Mouse (Mus musculus): Measurements from ENCODE around the gene Selenon. TPM values are rescaled to one million over a fixed set of nuclear protein-coding genes. Genes with fewer than 3 reads are reported as not detected.

Gene Selenon
- polyA plus RNA-seq, 1 experiment = 5.3 TPM

DNA sequence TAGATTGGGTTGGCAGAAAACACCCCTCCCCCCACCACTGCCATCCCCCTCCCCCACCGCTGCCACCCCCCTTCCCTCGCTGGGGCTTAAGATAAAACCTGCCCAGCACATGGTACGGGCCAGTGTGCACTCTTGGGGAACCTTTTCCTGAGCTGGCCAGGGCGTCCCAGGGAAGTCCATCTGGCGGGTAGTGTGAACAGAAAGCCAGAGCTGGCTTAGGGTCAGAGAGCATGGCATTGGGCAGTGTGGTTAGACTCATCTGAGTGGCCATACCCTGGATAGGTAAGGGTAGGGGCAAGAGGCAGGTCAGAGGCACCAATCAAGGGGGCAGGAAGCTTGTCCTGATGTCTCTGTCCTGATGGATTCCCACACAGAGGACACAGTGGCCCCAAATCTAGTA is 27.7 kb upstream of the Selenon start:
- DNase-seq (ENCODE audit: low read depth, low spot score) = no peak
- 50% methylated on average over 5 of the region's 5 CpGs for WGBS

DNA sequence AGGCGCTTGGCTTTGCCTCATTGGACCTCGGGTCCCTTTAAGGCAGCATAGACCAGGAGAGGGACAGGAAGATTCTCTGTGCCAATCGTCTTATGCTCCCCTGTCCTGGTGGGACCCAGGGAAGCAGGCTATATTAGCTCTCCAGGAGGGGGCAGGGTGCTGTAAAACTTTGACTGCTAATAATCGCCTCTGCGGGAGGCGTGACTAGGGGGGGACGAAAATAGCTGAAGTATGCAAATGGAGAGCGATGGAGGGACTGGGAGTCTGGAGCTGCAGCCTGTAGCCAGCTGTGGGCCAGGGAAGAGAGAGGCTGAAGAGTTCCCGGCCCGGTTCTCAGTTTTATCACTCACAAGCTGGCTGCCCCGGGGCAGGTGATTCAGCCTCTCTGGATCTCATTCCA is 27.2 kb upstream of the Selenon start:
- DNase-seq (ENCODE audit: low read depth, low spot score) = no peak
- WGBS = 17% methylated on average over 11 of the region's 11 CpGs

DNA sequence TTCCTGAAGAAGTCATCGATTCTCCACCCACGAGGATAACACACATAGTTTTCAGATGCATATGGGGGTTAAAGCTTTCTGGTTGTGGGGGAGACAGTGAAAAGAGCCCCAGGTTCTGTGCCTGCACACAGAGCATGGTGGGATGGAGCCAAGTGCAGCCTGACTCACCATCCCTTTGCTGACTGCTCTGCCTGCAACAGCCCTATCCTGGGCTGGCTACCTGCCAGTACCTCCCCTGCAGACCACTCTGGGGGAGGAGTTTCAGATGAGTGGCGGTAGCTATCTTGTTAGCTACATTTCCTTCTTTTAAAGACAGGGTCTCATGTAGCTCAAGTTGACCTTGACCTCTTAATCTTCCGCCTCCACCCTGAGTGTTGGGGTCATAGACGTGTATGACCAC is 26.4 kb upstream of the Selenon start:
- 59% methylated on average over 5 of the region's 5 CpGs for WGBS

DNA sequence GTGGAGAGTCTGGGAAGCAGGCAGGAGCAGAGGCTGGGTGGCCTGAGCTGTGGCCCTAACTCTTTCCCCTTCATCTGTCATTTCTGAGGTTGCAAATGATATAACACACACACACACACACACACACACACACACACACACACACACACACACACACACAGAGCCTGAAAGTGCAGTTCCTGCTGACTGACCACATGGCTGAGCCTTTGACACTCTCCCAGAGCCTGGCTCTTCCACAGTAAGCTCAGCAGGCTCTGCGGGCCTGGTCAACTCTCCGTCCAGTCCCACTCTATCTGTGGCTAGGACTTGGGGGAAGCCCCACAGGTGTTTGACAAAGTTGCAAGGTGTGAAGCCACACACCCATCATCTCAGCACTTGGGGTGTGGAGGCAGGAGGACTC is 25.3 kb upstream of the Selenon start:
- DNase-seq (ENCODE audit: low read depth, low spot score) = no peak
- WGBS = 97% methylated on average over 2 of the region's 2 CpGs

More for the DNA sequence above, 26.4 kb upstream of the Selenon start:
- DNase-seq (ENCODE audit: low read depth, low spot score) = no peak

DNA sequence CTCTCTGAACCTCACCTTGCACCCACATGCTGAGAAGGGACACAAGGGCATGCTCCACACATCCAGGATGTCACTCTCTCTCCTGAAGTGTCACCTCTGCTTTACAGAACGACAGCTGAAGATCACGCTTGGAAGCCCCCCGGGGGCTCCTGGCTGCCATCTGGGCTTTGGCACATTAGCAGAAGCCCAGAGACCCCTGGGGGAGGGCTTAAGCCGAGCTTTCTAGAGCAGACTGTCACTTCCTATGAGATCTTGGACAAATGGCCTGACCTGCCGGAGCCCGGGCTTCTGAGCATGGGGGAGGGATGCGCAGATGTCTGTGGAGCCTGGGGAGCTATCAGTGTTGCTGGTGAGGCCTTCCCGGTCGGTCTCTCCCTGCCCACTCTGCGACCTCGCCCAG is 23.5 kb upstream of the Selenon start:
- WGBS = 81% methylated on average over 11 of the region's 11 CpGs
- DNase-seq (ENCODE audit: low read depth, low spot score) = no peak

DNA sequence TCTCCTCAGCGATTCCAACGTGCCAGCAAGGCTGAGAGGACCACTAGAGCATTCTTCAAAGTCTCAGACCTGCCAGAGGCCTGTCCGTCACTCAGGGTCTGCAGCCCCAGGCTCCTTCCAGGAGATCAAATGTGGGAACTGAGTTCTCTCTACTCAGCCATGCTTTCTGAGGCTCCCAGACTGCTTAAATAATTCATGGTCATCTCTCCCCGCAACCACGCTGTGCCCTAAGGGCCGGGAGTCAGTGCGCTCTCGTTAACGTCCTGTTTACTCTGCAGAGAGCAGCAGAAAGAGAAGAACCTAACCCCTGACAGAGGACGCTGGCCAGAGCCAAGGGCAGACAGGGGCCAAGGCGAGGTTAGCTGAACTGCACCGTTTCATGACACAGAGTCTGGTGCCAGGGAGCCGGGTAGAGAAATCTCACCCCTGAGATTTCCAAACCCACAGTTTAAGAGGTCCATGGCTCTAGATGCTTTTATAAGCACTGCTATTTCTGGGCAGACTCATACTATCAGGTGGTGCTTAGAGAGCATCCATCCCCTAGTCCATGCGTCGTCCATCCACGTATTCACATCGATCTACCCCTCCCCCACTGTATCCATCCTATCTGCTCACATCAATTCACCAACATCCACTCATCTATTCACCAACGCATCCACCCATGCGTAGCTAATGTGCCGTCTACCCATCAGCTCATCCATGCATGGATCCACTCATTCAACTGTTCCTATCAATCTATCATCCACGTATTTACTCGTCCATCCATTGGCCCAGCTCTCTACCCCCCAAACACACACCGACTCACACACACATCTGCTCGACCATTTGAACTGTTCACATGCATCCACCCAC is 20.7 kb upstream of the Selenon start:
- DNase-seq (ENCODE audit: low read depth, low spot score) = no peak
- WGBS = 78% methylated on average over 24 of the region's 24 CpGs

DNA sequence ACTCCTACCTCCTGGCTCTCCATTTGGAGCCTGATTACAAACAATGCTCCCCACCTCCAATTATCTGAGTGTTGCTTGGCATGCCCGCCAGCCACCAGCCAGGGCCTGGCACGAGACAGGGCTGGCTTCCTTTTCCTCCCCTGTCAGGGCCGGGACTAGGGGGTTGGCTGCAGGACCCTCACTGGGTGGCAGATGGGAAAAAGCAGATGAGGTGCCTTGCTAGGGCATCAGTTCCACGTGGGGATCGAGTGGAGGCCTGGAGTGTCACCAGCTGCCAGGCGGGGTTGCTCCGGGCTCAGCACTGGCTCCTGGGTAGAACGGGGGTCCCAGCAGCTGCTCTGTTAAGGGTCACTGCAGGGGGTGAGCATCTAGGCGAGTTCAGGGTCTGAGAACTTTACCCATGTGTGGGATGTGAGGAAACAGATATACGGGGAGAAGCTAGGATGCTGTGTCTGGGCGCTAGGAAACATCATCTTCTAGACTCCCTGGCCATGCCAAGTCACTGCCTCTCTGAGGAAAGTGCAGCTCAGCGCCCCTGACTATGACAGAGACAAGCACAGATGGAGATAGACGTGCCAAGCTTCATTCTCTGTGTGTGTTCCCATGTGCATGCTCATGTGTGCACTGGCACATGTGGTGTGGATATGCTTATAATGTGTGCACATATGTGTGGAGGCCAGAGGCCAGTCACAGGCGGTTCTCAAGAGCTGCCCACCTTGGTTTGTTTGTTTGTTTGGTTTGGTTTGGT is 18.9 kb upstream of the Selenon start:
- WGBS = 85% methylated on average over 14 of the region's 14 CpGs
- no peak for DNase-seq (ENCODE audit: low read depth, low spot score)

DNA sequence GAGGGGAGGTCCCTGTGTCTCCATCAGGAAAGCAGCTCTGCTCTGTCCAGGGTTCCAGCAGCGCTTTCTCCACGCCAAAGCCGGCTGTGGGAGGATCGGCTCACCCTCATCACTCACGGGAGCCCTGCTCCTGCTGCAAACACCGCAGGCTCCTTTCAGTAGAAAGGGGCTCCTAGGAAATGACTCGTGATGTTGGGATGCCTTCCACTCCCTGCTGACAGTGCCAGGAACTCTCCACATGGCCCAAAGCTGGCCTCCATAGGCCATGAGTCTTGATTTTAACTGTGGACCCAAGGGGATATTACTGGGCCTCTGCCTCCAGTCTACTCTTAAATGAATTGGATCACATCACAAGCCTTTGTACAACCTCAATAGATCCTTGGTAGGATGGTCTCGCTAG is 17.9 kb upstream of the Selenon start:
- no peak for DNase-seq (ENCODE audit: low read depth, low spot score)
- WGBS = 84% methylated on average over 8 of the region's 8 CpGs

DNA sequence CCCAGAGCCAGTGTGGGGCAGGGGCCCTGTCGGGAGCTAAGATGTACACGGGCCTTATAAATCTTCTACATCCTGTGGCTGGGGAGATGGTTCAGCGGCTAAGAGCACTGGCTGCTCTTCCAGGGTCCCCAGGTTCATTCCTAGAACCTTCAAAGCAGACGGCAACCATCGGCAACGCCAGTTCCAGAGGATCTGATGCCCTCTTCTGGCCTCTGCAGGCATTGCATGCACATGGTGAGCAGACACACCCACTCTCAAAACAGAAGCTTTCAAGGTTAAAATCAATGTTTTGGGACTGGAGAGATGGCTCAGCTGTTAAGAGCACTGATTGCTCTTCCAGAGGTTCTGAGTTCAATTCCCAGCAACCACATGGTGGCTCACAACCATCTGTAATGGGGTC is 17.2 kb upstream of the Selenon start:
- 89% methylated on average over 6 of the region's 6 CpGs for WGBS
- no peak for DNase-seq (ENCODE audit: low read depth, low spot score)

DNA sequence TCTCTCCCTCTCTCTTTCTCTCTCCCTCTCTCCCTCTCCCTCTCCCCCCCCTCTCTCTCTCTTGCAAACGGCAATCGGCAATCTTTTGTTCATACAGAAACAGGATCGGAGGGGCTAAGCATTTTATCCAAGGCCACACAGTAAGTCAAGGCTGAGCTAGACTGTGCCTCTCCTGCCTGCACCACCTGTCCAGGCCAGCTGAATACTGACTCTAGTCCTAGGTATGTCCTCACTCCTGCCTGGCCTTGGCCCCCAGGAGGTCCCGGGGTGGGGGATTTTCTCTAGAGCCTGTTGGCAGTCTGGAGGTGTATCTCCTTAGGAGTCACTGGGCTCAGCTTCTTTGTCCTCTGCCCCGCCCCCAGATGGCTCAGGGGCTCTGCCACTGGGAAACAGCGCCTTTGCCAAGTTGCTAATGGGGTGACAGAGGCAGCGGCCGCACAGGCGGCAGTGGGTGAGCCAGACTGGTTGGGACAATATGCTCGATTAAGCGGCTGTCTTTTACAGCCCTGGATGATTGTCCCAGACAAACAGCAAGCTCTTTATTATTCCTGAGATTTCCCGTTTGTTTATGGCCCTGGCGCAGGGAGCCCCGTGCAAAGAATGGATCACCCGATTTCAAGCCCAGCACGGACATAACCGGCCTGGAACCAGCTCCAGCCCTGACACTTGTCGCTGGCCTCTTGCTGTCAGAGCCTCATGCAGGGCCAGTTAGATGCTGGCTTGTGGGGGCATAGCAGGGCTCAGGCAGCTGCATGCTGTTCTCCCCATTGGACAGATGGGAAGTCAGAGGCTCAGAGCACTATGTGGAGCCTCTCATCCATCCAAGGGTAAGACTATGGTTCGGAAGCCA is 15.6 kb upstream of the Selenon start:
- DNase-seq (ENCODE audit: low read depth, low spot score) = no peak
- WGBS = 29% methylated on average over 19 of the region's 19 CpGs

DNA sequence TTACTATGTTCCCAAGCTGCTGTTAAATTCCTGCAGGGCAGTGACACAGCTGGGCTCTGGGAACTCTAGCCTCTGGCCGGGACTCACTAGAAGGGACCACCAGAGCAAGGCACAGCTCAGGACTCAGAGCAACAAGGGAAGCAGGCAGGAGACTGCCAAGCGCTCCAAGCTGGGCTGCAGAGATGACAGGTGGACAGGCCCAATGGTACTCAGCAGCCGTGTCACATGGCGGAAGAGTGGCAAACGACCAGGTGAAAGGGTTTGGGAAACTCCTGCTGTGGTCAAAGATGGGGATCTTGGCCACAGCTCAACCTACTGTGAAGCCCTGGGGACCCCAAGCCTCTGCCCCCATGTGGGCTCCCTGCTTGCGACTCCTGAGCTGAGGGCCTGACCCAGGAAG is 12.1 kb upstream of the Selenon start:
- no peak for DNase-seq (ENCODE audit: low read depth, low spot score)
- WGBS = 87% methylated on average over 6 of the region's 6 CpGs

DNA sequence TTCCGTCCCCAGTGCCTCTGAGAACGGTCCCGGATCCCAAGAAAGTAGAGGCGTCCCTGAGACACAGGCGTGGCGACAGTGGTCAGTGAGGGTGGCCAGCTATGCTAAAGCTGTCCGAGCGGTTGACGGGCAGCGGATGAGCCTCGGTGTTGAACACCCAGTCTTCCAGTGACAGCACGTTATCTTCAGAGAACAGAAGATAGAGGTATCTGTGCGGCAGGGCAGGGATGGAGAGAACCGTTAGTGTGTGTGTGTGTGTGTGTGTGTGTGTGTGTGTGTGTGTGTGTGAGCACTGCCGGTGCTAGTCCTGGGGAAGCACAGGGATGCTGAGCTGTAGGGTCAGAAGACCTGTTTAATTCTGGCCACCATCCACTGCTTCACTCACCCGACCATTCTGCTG is 11.7 kb upstream of the Selenon start:
- 92% methylated on average over 16 of the region's 16 CpGs for WGBS
- no peak for DNase-seq (ENCODE audit: low read depth, low spot score)

DNA sequence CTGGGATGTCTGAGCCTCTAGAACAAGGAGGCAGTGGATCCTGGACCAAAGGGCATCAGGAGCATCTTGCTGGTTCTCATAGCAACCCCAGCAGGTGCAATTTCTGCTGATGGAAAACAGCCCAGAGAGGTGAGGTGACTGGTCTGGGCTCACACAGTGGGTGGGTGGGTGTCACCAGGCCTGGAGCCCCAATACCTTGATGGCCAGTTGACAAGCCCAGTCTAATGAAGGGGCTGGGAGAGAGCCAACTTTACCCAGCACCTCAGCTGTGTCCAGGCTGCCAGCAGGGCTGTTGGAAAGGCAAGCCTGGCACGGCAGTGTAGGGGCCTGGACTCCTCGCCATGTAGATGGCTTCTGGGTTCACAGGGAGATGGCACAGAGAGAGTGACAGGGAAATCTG is 10.0 kb upstream of the Selenon start:
- DNase-seq (ENCODE audit: low read depth, low spot score) = no peak
- 84% methylated on average over 2 of the region's 2 CpGs for WGBS

DNA sequence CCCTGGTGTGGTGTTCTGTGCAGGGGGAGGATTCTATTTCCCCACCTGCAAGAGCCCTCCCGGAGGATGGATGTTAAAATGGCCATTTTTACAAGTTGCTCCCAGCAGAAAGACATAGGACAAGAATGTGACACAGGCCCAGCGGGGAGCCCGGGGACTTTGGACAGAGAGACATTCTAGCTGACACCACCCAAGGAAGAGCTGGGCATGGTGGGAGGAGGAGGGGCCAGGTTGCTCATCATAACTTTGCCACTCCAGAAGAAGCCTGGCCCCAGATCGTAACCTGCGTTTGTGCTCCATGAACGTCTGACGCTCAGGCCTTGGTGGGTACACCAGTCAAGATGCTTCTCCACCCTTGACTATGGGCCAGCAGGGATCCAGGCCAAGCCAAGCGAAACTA is 8.7 kb upstream of the Selenon start:
- WGBS = 67% methylated on average over 8 of the region's 8 CpGs
- DNase-seq (ENCODE audit: low read depth, low spot score) = no peak

DNA sequence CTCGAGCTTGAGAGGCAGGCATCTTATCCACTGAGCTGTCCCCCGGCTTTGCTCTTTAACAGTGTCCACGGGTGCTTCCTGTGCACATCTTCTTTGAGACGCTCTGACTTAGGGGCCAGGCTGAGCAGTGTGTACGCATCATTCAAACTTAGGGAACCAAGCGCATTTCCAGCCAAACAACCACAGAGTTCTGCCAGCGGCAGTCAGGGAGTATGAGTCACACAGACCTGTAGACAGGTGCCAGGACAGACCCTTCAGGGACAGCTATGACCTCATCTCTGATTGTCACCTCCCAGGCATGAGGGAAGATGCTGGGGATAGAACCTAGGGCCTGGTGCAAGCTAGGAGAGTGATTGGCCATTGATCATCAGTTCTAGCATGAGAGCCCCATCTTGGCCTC is 7.2 kb upstream of the Selenon start:
- 75% methylated on average over 7 of the region's 7 CpGs for WGBS
- DNase-seq (ENCODE audit: low read depth, low spot score) = no peak

DNA sequence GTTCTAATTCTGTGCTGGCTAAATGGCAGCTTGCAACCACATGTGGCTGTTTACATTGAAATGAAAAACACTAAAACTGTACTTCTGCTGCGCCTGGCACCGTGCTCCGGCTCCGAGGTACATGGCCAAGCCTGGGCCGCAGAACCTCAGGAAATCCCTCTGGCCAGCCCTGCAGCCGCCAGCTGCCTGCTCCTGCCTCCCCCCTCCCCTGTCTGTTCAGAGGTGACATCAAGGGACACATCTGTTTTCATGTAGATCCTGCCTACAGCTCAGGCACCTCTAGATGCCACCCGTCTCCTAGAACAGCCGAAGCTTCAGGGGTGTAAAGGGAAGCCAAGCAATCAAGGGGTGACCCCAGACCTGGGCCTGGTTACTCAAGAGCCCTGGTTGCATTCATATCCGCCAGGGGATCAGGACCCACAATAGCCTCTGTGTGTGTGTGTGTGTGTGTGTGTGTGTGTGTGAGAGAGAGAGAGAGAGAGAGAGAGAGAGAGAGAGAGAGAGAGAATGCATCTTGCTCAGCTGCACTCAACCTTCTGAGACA is 6.7 kb upstream of the Selenon start:
- no peak for DNase-seq (ENCODE audit: low read depth, low spot score)
- WGBS = 65% methylated on average over 9 of the region's 9 CpGs

DNA sequence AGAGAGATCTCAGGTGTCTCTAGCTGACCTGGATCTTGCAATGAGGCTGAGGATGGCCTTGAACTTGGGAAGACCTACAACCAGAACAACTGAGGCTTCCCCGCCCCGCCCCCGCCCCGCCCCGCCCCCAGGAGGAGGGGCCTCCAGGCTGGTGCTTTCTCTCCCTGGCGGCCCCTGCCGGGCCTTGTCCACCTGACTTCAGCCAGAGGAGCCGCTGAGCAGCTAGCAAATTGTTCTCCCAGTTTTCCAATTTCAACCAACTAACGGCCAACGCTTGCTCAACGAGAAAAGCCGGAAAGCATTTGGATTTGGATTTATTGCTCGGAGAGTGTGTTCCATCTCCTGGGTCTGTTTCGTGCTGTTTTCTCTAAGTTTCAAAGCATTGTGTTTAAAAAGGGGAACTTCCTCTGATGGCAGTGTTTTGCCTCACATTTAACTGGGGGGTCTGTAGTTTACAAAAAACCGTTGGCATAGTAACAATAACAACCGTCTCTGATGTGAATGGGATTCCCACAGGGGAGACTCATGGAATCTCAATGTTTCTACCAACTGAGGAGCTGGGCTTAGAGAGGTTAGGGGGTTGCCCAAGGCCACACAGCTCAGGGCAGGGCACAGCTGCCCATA is 5.8 kb upstream of the Selenon start:
- 23% methylated on average over 16 of the region's 16 CpGs for WGBS
- no peak for DNase-seq (ENCODE audit: low read depth, low spot score)

DNA sequence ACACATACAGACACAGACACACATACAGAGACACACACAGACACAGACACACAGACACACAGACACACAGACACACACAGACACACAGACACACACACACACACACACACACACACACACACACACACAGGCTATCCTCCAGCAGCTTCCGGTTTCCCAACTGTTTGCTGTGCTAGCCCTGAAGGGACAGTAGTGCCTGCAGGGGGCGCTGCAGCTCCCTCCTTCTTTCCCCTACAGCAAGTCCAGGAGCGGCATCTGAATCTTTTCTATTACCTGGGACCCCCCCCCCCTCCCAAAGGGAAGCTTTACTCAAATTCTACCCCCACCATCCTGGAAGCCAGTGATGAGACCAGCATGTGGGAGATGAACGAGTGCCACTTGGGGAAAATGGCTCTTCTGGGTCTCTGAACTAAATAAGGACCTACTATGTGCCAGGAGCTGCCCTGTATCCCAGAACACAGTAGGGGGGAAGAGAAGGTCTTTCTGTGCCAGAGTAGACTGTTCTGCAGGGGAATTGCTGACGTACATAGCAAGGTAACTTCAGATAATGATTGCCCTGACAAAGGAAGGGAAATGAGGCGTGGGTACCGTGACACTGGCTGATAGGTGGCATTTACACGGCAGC is 4.1 kb upstream of the Selenon start:
- DNase-seq (ENCODE audit: low read depth, low spot score) = no peak
- 69% methylated on average over 8 of the region's 8 CpGs for WGBS

DNA sequence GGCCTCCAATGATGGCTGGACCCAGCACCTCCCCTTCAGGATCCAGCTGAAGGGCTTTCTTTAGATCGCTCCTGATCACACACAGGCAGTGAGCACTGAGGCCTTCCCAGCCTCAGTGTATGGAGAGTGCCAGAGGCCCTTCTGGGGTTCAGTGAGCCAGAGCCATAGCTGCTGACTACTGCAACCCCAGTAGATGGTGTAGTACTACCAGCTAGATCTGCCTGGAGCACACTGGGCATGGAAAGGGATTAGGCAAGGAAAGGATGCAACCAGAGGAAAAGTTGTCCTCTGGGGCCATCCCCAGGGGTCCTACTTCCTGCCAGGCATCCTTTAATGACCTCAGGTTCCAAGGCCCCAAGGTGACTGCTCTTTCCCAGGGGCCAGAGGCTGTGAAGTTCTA is 1.7 kb upstream of the Selenon start:
- DNase-seq (ENCODE audit: low read depth, low spot score) = no peak
- 93% methylated on average over 1 of the region's 1 CpGs for WGBS

Data from large intestine, adult 2 months (tissue).